Mouse (Mus musculus) cerebellum, adult 11 months (tissue): ENCODE measurements around the gene Brwd3.

Experiments
- DNase-seq: peaks from one replicate; pipeline ENCODE4 v3.0.0; 2022

Brwd3 gene

DNA sequence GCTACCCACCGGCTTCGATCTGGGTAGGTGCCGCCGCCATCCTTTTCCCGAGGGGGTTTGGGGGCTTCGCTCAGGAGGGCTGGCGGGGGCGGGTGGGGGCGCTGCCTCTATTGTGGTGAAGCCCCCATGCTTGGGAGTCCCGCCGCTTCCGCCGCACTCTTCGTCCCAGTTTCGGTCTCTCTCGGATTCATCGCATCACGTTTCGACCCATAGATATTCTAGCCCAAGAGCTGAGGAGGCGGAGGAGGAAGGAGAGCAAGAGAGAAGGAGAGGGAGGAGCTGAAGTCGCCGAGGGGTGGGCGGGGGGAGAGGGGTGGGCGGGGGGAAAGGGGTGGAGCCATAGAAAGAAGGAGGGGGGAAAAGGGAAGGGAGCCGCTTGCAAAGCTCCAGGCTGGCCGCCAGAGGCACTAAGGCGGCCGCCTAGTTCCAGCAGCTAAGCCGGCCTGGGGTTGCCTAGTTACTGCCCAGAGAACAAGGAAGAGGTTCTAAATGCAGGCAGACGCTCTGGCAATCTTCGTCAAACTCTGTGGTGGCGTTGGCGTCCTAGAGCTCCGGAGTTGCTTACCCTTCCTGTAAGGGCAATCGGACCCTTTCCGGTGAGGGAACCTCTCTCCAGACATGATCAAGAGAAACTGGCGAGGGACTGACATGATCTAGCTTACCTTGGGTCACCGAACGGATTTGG lies at the start of gene Brwd3:
Gene Brwd3 (minus strand): TSS at position 283 of the 685 bp plus-strand sequence.
- peak; percentile 77 for DNase-seq

DNA sequence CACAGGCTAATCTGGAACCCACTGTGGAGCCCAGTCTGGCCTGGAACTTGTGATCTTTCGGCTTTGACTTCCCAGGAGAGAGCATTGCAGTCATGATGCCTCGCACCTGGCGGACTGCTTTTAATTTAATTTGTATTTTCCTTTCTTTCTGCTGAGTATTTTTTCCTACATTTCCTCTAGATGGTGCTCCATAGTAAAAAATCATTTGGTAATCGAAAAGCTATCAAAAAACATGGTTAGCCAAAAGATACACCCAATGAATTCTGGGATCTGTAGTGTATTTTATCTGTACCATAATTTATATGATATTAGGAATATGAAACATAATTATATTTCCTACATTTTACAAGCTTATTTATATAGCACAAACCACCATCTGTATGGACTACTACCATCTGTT lies 28.5 kb upstream of the Brwd3 start:
- DNase-seq = no peak

- no peak for DNase-seq
These were observed 8.5 kb upstream of the Brwd3 start for GRCm38 (mm10) chrX:108842705-108843104.

- DNase-seq = no peak
These were observed 2.2 kb upstream of the Brwd3 start for GRCm38 (mm10) chrX:108836416-108836815.

DNA sequence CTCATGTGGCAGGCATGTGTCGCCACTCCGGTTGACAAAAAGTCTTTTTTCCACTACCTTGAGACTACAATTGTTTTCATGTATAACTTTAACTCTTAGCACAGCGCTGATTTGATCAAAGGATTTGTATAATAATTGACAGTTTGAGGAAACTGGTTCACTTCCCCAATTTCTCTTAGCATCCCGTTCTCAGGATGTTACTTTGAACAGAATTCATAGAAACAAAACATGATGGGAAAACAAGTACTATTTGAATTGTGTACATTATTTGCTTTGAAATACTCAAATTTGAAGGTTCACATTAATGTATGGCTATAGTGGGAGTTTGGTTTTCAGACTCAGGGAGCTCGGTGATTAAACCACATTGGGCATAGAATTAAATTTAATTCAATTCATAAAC lies 1.1 kb upstream of the Brwd3 start:
- no peak for DNase-seq

- peak; percentile 23 for DNase-seq
These were observed 671 bp downstream of the Brwd3 start for GRCm38 (mm10) chrX:108833381-108834020.

DNA sequence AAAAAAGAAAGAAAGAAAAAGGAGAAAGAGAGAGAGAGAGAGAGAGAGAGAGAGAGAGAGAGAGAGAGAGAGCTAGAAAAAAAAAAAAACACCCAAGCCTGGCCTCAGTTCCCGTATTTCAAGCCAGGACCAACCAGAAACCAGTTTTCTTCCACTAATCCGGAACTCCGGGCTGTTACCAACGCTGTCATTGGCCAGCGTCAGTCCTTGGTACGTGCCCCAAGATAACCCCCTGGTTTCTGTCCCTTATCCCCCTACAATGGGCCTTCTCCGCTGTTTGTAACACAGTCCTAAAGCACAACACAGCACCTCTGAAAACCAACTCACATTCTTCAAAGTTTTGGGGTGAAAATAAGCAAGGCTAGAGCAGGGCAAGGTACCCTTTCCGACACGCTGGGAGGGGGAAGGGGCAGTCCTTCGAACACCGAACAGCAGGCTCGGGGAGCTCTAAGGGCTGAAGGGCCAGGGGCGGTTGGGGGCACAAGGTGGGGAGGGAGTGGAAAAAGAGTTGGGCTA lies 1.4 kb downstream of the Brwd3 start:
- peak; percentile 77 for DNase-seq

GRCm38 (mm10) chrX:108831231-108831630 lies 2.9 kb downstream of the Brwd3 start:
- no peak for DNase-seq

- DNase-seq = no peak
These were observed 6.1 kb downstream of the Brwd3 start for GRCm38 (mm10) chrX:108828111-108828510.

GRCm38 (mm10) chrX:108797268-108797667 lies 36.9 kb downstream of the Brwd3 start:
- DNase-seq = no peak

DNA sequence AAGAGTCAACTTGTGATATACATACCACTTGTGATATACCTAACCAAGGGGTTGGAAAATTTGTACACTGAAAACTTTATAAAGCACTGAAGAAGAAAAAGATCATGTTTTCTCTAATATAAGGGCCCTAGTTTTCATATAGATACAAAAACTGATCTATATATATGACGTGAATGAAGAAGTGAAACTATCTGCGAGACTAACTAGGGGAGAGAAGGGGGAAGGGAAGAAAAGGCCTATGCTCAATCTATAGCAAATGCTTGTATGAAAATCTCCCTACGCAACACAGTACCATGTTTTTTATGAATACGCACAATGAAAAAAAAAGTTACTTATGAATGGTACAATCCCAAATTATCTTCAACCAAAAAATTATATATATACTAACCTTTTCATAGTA lies 50.4 kb downstream of the Brwd3 start:
- DNase-seq = no peak

- DNase-seq = no peak
These were observed 102.4 kb downstream of the Brwd3 start for GRCm38 (mm10) chrX:108731755-108732154.

DNA sequence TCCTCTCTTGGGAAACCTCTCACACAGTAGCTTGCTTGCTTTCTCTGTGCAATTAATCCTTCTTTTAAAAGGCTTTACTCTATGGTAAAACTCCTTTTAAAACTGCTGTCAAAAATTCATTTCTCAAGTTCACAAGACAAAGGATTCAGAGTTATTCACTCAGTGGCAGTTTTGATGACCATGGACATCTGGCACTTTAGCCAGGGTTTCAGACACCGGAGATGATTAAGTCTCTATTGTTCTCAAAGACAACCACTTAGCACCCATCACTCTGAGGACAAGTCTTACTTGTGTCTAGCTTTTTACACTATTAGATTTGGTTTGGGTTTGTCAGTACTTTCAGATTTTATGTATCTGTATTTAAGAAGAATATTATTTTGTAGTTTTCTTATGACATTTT lies 104.6 kb downstream of the Brwd3 start:
- no peak for DNase-seq

GRCm38 (mm10) chrX:108729068-108729467 lies 105.1 kb downstream of the Brwd3 start:
- no peak for DNase-seq

DNA sequence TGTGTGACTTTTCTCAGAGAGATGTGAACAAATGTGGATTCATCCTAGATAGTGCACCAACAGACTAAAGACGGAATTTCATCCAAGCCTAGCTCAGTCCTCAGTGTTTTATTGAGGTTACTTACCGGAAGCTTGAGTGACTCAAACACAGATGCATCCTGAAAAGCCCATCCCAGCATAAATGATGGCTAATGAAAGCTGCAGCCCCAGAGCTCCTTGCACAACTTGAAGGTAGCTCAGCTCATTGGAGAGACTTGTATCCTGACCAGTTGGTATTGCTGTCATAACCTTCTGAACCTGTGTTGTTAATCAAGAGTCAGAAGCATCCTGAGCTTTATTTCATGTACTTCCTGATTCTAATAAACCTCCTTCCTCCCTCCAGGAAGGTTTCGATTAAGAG lies 105.8 kb downstream of the Brwd3 start:
- no peak for DNase-seq

- DNase-seq = no peak
These were observed 109.9 kb downstream of the Brwd3 start for GRCm38 (mm10) chrX:108724241-108724640.

DNA sequence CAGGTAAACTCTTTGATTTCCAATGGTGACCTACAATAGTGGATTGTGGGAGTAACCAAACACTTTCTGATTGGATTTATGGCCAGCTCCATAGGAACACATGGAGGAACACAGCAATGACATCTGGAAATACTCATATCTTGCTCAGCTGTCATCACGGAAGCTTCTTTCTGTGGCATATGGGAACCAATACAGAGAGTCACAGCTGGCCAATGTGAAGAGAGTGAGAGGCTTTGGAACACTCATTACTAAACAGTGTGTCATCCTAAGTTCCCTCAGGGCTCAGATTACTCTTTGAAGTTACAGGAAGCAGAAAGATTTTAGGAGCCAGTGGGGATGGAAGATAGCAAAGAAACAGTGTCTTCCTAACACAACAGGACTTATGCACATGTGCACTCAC lies 111.7 kb downstream of the Brwd3 start:
- DNase-seq = no peak

- DNase-seq = no peak
These were observed 129.9 kb downstream of the Brwd3 start for GRCm38 (mm10) chrX:108704312-108704711.
